Mouse (Mus musculus): Measurements from ENCODE around the gene Mfsd4b2. TPM values are rescaled to one million over a fixed set of nuclear protein-coding genes. Genes with fewer than 3 reads are reported as not detected.
A peak's percentile ranks its signal among the peaks of the same experiment; 100 is the strongest.

Gene Mfsd4b2
- polyA plus RNA-seq, 1 experiment from 2014 or later: 2.4 TPM

- Histone ChIP-seq H3K27ac (ENCODE audit: low read depth, low read length) (peak within 1 kb of the TSS; percentile 73), H3K27me3 (replicated peaks; ENCODE audit: control insufficient read depth, insufficient read depth, low read length) (no peaks in the 10 kb centered on the region), H3K9ac (ENCODE audit: low read depth, low read length) (peak within 1 kb of the TSS; percentile 45), H3K4me2 (replicated peaks; ENCODE audit: low read depth) (peak within 1 kb of the TSS; percentile 71), H3K4me3 (ENCODE audit: low read depth, low read length) (peak within 1 kb of the TSS; percentile 52), H3K4me1 (replicated peaks; ENCODE audit: control insufficient read depth, insufficient read depth, low read length) (no peaks in the 10 kb centered on the region), H3K36me3 (ENCODE audit: control insufficient read depth, insufficient read depth) (no peaks in the 10 kb centered on the region), H3K9me3 (ENCODE audit: control insufficient read depth) (no peaks in the 10 kb centered on the region)
- peak; percentile 58 for TF ChIP-seq CTCF (IDR thresholded peaks at IDR 0.05; ENCODE audit: low read depth)
- peak; percentile 100 for ATAC-seq
- WGBS: under 1% methylated on average over 41 of the region's 41 CpGs
These were observed 27.8 kb downstream of the Mfsd4b2 start, which contains the start of gene Mfsd4b4 for GRCm38 (mm10) chr10:39898874-39899371. Mfsd4b4 (minus strand) TSS chr10:39899238.

- no peak for ATAC-seq
- H3K4me1 ChIP-seq (replicated peaks; ENCODE audit: control insufficient read depth, insufficient read depth, low read length): no peaks in the 10 kb centered on the region
- H3K4me3 ChIP-seq (ENCODE audit: low read depth, low read length): no peak overlapping the region
- H3K9me3 ChIP-seq (ENCODE audit: control insufficient read depth): no peaks in the 10 kb centered on the region
- H3K27me3 ChIP-seq (replicated peaks; ENCODE audit: control insufficient read depth, insufficient read depth, low read length): no peaks in the 10 kb centered on the region
- 80% methylated on average over 5 of the region's 5 CpGs for WGBS
- H3K9ac ChIP-seq (ENCODE audit: low read depth, low read length): no peak overlapping the region
- no peaks in the 10 kb centered on the region; the same call in 1 of the 2 replicates for H3K36me3 ChIP-seq (ENCODE audit: control insufficient read depth, insufficient read depth)
- TF ChIP-seq CTCF (IDR thresholded peaks at IDR 0.05; ENCODE audit: low read depth): peak; percentile 72
- H3K4me2 ChIP-seq (replicated peaks; ENCODE audit: low read depth): no peak overlapping the region
- no peak overlapping the region for H3K27ac ChIP-seq (ENCODE audit: low read depth, low read length)
These were observed 30.2 kb downstream of the Mfsd4b2 start for GRCm38 (mm10) chr10:39896503-39896902.

GRCm38 (mm10) chr10:39893702-39894697, 32.7 kb downstream of the Mfsd4b2 start:
- Histone ChIP-seq H3K9ac (ENCODE audit: low read depth, low read length) (no peak overlapping the region), H3K4me1 (replicated peaks; ENCODE audit: control insufficient read depth, insufficient read depth, low read length) (no peaks in the 10 kb centered on the region), H3K36me3 (ENCODE audit: control insufficient read depth, insufficient read depth) (peaks cover 4% of the 10 kb centered on the region; the same call in 1 of the 2 replicates), H3K27me3 (replicated peaks; ENCODE audit: control insufficient read depth, insufficient read depth, low read length) (no peaks in the 10 kb centered on the region), H3K4me2 (replicated peaks; ENCODE audit: low read depth) (no peak overlapping the region), H3K9me3 (ENCODE audit: control insufficient read depth) (no peaks in the 10 kb centered on the region), H3K27ac (ENCODE audit: low read depth, low read length) (no peak overlapping the region), H3K4me3 (ENCODE audit: low read depth, low read length) (no peak overlapping the region)
- no peak for ATAC-seq
- TF ChIP-seq CTCF (IDR thresholded peaks at IDR 0.05; ENCODE audit: low read depth): no peak
- WGBS: 63% methylated on average over 11 of the region's 11 CpGs

- H3K9ac ChIP-seq (ENCODE audit: low read depth, low read length): no peak overlapping the region
- no peaks in the 10 kb centered on the region for H3K9me3 ChIP-seq (ENCODE audit: control insufficient read depth)
- 38% methylated on average over 3 of the region's 3 CpGs for WGBS
These were observed 38.1 kb downstream of the Mfsd4b2 start for GRCm38 (mm10) chr10:39888621-39889020.

More at GRCm38 (mm10) chr10:39888621-39889020, 38.1 kb downstream of the Mfsd4b2 start:
- ATAC-seq: no peak
- Histone ChIP-seq H3K4me2 (replicated peaks; ENCODE audit: low read depth) (no peak overlapping the region), H3K27ac (ENCODE audit: low read depth, low read length) (no peak overlapping the region), H3K27me3 (replicated peaks; ENCODE audit: control insufficient read depth, insufficient read depth, low read length) (no peaks in the 10 kb centered on the region), H3K4me3 (ENCODE audit: low read depth, low read length) (no peak overlapping the region), H3K36me3 (ENCODE audit: control insufficient read depth, insufficient read depth) (peaks cover 4% of the 10 kb centered on the region; the same call in 1 of the 2 replicates), H3K4me1 (replicated peaks; ENCODE audit: control insufficient read depth, insufficient read depth, low read length) (no peaks in the 10 kb centered on the region)
- no peak for TF ChIP-seq CTCF (IDR thresholded peaks at IDR 0.05; ENCODE audit: low read depth)

Other genes with a start within 250 kb of the Mfsd4b2 start
- 7.0 TPM in 2 replicates for gene Rev3l, start 194.8 kb downstream of the Mfsd4b2 start, polyA plus RNA-seq (2015; fragmentation: Nextera tagmentation; extraction: Ambion mirVana)
- gene Mfsd4b4, start 27.7 kb downstream of the Mfsd4b2 start, polyA plus RNA-seq (2015; fragmentation: Nextera tagmentation; extraction: Ambion mirVana): 1.7 and 1.9 TPM in 2 replicates
- 7.8 and 9.0 TPM in 2 replicates for gene Mfsd4b3, start 33.2 kb upstream of the Mfsd4b2 start, polyA plus RNA-seq (2015; fragmentation: Nextera tagmentation; extraction: Ambion mirVana)
- 0.47 and 0.52 TPM in 2 replicates for gene Mfsd4b5, start 59.7 kb upstream of the Mfsd4b2 start, polyA plus RNA-seq (2015; fragmentation: Nextera tagmentation; extraction: Ambion mirVana)
- 8.4 TPM in 2 replicates for gene Mfsd4b1, start 98.3 kb upstream of the Mfsd4b2 start, polyA plus RNA-seq (2015; fragmentation: Nextera tagmentation; extraction: Ambion mirVana)
- gene Slc16a10, start 215.3 kb upstream of the Mfsd4b2 start, polyA plus RNA-seq (2015; fragmentation: Nextera tagmentation; extraction: Ambion mirVana): 57.5 and 59.5 TPM in 2 replicates